Mouse (Mus musculus): ENCODE data around the gene Elp4.

DNA sequence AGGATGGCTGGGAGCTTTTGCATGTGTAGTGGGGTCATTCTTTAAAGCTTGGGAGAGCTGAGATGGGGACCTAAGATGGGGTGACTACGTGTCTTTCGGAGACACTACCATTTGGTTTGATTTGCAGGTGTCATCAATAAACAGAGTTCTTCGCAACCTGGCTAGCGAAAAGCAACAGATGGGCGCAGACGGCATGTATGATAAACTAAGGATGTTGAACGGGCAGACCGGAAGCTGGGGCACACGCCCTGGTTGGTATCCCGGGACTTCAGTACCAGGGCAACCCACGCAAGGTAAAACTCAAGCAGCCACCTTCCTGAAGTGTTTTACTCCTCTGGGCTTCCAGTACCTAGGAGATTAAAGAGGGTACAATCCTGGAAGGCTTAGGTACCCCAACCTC is 218.7 kb downstream of the Elp4 start:
- TF ChIP-seq CTCF (IDR thresholded peaks at IDR 0.05; ENCODE audit: control insufficient read depth, insufficient read depth, insufficient read length) (no peak), USF1 (IDR thresholded peaks at IDR 0.05; ENCODE audit: low read depth) (no peak), CEBPB (IDR thresholded peaks at IDR 0.05; ENCODE audit: low read depth) (no peak)
